Mouse (Mus musculus): ENCODE data around the gene Pus10. TPM values are rescaled to one million over a fixed set of nuclear protein-coding genes. Genes with fewer than 3 reads are reported as not detected.

Pus10 gene
- 10 to 100 TPM; 25.4 to 25.5 TPM for total RNA-seq (2023)

GRCm38 (mm10) chr11:23665311-23665786, at the start of gene Pus10:
Pus10 (plus strand) TSS chr11:23665674.

DNA sequence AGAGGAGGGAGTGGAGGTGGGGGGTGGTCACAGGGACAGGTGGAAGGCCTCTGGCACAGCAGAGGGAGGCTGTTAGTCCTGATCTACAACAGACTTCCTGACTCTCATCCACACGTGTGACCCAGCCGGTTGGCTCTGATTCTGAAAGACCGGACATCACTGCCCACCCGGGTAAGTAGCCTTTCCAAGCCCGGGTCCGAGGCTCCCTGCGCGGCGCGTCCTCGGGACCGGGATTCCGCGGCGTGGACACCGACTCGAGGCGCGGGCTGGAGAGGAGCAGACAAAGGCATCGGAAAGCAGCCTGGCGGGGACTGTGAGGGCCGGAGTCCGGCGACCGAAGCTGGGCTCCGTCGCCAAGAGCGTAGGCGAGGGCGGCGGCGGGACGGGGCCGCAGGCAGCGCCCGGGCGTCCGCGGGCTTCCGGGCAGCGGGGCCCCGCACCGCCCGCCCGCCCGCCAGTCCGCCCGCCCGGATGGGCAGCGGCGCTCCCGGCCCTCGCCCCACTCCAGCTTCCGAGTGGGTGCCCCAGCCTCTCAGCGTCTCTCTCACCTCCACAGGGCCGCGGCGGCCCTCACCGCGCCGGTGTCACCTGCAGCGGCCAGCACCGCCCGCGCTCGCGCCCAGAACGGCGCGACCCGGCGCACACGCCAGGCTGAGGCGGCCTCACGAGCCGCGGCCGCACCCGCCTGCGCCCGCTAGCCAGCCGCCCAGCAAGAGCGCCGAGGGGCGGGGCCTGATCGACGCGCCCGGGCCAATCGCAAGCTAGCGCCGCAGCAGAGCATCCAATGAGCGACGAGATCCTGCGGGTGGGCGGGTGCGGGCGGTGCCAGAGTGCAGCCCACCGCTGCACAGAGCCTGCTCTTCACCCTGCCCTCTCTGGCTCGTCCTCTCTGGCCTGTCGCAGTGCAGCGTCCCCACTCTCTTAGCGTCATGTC, 32.3 kb upstream of the Pus10 start, which contains the start of gene 0610010F05Rik:
Gene 0610010F05Rik, minus strand, starts transcription at position 695 of the 934 bp plus-strand sequence.

GRCm38 (mm10) chr11:23665798-23666501, 476 bp downstream of the Pus10 start, which contains the start of gene Pex13:
Pex13 (minus strand) TSS chr11:23665959.

GRCm38 (mm10) chr11:23770760-23771506, 105.5 kb downstream of the Pus10 start, which contains the start of gene Rel:
Rel (minus strand) TSS chr11:23770970.

Other genes starting within 250 kb of the Pus10 start
- 10 to 100 TPM; 50.8 to 76.4 TPM for gene Ahsa2, start 167.6 kb upstream of the Pus10 start, total RNA-seq (2023)
- gene 1700093K21Rik, start 144.5 kb upstream of the Pus10 start, total RNA-seq (2023) = not detected
- gene 0610010F05Rik, start 32.0 kb upstream of the Pus10 start, total RNA-seq (2023) = 1 to 10 TPM; 5.3 to 5.7 TPM
- 10 to 100 TPM; 23.4 to 29.8 TPM for gene Pex13, start 285 bp downstream of the Pus10 start, total RNA-seq (2023)
- gene Rel, start 105.3 kb downstream of the Pus10 start, total RNA-seq (2023) = 100 to 1,000 TPM; 214 to 242 TPM
- 10 to 100 TPM; 54.1 to 58.8 TPM for gene Papolg, start 229.6 kb downstream of the Pus10 start, total RNA-seq (2023)